Comparison of ENCODE assay signal across 10 mouse cellular contexts in the genomic region with DNA sequence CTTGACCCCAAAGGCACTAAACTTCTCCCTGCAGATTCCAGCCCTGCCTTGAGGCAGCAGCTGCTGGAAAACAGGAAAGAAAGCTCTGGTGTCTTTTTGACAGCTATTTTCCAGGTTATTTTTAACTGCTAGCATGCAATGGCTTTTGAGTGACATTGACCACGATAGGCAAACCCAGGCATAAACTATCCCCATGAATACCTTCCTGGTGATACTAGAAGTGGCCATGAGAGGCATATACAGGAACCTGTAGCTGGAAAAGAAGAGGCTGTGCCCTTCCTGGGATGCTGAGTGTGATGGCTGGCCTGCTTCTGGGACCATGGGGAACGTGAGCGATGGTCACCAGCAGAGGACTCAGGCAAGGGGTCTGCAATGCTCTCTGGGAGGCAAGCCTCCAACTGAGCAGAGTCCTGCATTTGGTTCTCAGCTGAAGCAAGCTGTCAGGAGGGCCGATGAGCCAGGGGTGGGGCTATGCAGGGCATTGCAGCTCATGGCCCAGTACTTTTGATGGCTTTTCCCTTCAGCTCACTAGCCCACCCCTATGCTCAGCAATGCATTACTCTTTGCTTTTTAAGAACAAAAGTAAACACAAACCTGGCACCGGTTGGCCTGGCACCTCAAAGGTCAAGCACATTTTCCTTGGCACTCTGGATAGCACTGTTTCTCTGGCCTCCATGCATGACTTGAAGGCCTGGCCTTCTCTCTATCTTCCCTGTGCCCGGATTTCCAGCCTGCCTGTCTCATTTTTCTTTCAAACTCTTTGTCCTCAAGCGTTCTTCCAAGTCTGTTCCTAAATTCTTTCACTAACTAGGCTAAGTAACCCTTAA. TPM values are rescaled to one million over a fixed set of nuclear protein-coding genes. Genes with fewer than 3 reads are reported as not detected.
DNase-seq lines count a peak whose midpoint lies in the region; ATAC-seq and TF ChIP-seq lines count a peak whose summit lies in the region.
"Had no signal": no experiment of that assay in that cellular context is flagged by ENCODE, and none has a peak within 500 bp of the region (broad histone marks: within the 10 kb centered on the region; RNA-seq: fewer than 3 reads in every experiment).

No protein-coding gene starts in this region.

- H3K4me1 ChIP-seq in intestine, embryonic 14.5 days (replicated peaks; ENCODE audit: control insufficient read depth, insufficient read depth, low read length): peaks cover 4% of the 10 kb centered on the region; the same call in 1 of the 2 replicates
- H3K4me1 ChIP-seq in intestine, postnatal 0 days (replicated peaks; ENCODE audit: control insufficient read depth, insufficient read depth, low read length): no peaks in the 10 kb centered on the region
- no peaks in the 10 kb centered on the region for H3K4me1 ChIP-seq in brown adipose tissue, adult 24 weeks (ENCODE audit: control insufficient read depth, insufficient read depth, insufficient read length, low read length)
- peaks cover 9% of the 10 kb centered on the region for H3K4me1 ChIP-seq in heart, embryonic 16.5 days (ENCODE audit: control insufficient read depth, insufficient read depth, low read length)
- peaks cover 10% of the 10 kb centered on the region for H3K4me1 ChIP-seq in limb, embryonic 10.5 days
- H3K4me1 ChIP-seq: embryonic facial prominence, embryonic 12.5 days had no signal

- 62% methylated on average over 7 of the region's 7 CpGs for WGBS in intestine, embryonic 14.5 days
- 73% methylated on average over 7 of the region's 7 CpGs for WGBS in intestine, postnatal 0 days
- 57% methylated on average over 7 of the region's 7 CpGs for WGBS in heart, embryonic 16.5 days
- WGBS in limb, embryonic 10.5 days: 74% methylated on average over 7 of the region's 7 CpGs

- DNase-seq in intestine, embryonic 14.5 days (ENCODE audit: low spot score): peak; percentile 43
- no peak for DNase-seq in limb, embryonic 10.5 days (ENCODE audit: low spot score)
- DNase-seq in gastrocnemius, postnatal 36 days: no peak
- no peak for DNase-seq in left cerebral cortex, postnatal 10 days (ENCODE audit: extremely low spot score in 1 of 2, low spot score in 2 of 2)
- DNase-seq in cerebellum, adult 11-12 months: no peak

- H3K9ac ChIP-seq in intestine, embryonic 14.5 days (ENCODE audit: low read length): no peak overlapping the region
- H3K9ac ChIP-seq in intestine, postnatal 0 days (ENCODE audit: low read depth, low read length): no peak overlapping the region
- no peak overlapping the region for H3K9ac ChIP-seq in heart, embryonic 16.5 days (ENCODE audit: low read length)
- H3K9ac ChIP-seq: embryonic facial prominence, embryonic 12.5 days had no signal

- intact Hi-C loops in gastrocnemius, postnatal 36 days (cut with DNase I): no loop called here
- intact Hi-C loops in left cerebral cortex, postnatal 10 days (cut with DNase I): no loop called here

- H3K9me3 ChIP-seq in intestine, embryonic 14.5 days (ENCODE audit: control insufficient read depth, low read length): no peaks in the 10 kb centered on the region
- no peaks in the 10 kb centered on the region for H3K9me3 ChIP-seq in intestine, postnatal 0 days (ENCODE audit: control insufficient read depth)
- no peaks in the 10 kb centered on the region for H3K9me3 ChIP-seq in heart, embryonic 16.5 days (replicated peaks; ENCODE audit: control insufficient read depth, low read length)
- no peaks in the 10 kb centered on the region for H3K9me3 ChIP-seq in limb, embryonic 10.5 days (replicated peaks)
- H3K9me3 ChIP-seq: embryonic facial prominence, embryonic 12.5 days had no signal

- TF ChIP-seq CTCF in intestine, postnatal 0 days (IDR thresholded peaks at IDR 0.05; ENCODE audit: low read depth): no peak

- no peak overlapping the region for H3K4me3 ChIP-seq in intestine, embryonic 14.5 days (ENCODE audit: low read depth, low read length)
- no peak overlapping the region for H3K4me3 ChIP-seq in intestine, postnatal 0 days (ENCODE audit: low read depth, low read length)
- H3K4me3 ChIP-seq in brown adipose tissue, adult 24 weeks (ENCODE audit: insufficient read depth, low read depth, low read length): no peak overlapping the region
- no peak overlapping the region for H3K4me3 ChIP-seq in heart, embryonic 16.5 days (ENCODE audit: low read length)
- H3K4me3 ChIP-seq in limb, embryonic 10.5 days: no peak overlapping the region
- H3K4me3 ChIP-seq: embryonic facial prominence, embryonic 12.5 days; layer of hippocampus, adult 2 months had no signal

- no peak overlapping the region for H3K27ac ChIP-seq in intestine, embryonic 14.5 days (ENCODE audit: low read depth)
- H3K27ac ChIP-seq in intestine, postnatal 0 days (ENCODE audit: low read depth, low read length): no peak overlapping the region
- H3K27ac ChIP-seq in brown adipose tissue, adult 24 weeks (replicated peaks; ENCODE audit: low read depth, low read length): peak overlapping the region; percentile 42; the same call in 1 of the 2 replicates
- H3K27ac ChIP-seq in heart, embryonic 16.5 days (ENCODE audit: low read length): peak overlapping the region; percentile 78
- peak overlapping the region; percentile 65 for H3K27ac ChIP-seq in limb, embryonic 10.5 days
- H3K27ac ChIP-seq: embryonic facial prominence, embryonic 12.5 days; layer of hippocampus, adult 2 months had no signal

- peaks cover 17% of the 10 kb centered on the region for H3K36me3 ChIP-seq in intestine, embryonic 14.5 days (ENCODE audit: control insufficient read depth, insufficient read depth, low read length)
- peaks cover 15% of the 10 kb centered on the region; the same call in 1 of the 2 replicates for H3K36me3 ChIP-seq in intestine, postnatal 0 days (ENCODE audit: control insufficient read depth, insufficient read depth)
- H3K36me3 ChIP-seq in heart, embryonic 16.5 days (ENCODE audit: control insufficient read depth, insufficient read depth): peaks cover 16% of the 10 kb centered on the region
- peaks cover 4% of the 10 kb centered on the region; the same call in 1 of the 2 replicates for H3K36me3 ChIP-seq in limb, embryonic 10.5 days

- H3K27me3 ChIP-seq in intestine, embryonic 14.5 days (replicated peaks; ENCODE audit: control insufficient read depth, insufficient read depth, low read length): no peaks in the 10 kb centered on the region
- no peaks in the 10 kb centered on the region for H3K27me3 ChIP-seq in intestine, postnatal 0 days (replicated peaks; ENCODE audit: control insufficient read depth, insufficient read depth, low read length)
- H3K27me3 ChIP-seq in heart, embryonic 16.5 days (ENCODE audit: control insufficient read depth, insufficient read depth, low read length): no peaks in the 10 kb centered on the region
- H3K27me3 ChIP-seq in limb, embryonic 10.5 days (ENCODE audit: low read depth, poor library complexity, severe bottlenecking): no peaks in the 10 kb centered on the region
- H3K27me3 ChIP-seq: embryonic facial prominence, embryonic 12.5 days had no signal

- H3K4me2 ChIP-seq in intestine, embryonic 14.5 days (ENCODE audit: low read length): no peak overlapping the region
- no peak overlapping the region for H3K4me2 ChIP-seq in intestine, postnatal 0 days (replicated peaks; ENCODE audit: low read depth)
- no peak overlapping the region for H3K4me2 ChIP-seq in heart, embryonic 16.5 days (ENCODE audit: low read depth, low read length)
- H3K4me2 ChIP-seq: embryonic facial prominence, embryonic 12.5 days had no signal

- no peak for ATAC-seq in intestine, embryonic 14.5 days (replicated peaks; ENCODE audit: low FRiP score, low TSS enrichment, low read depth)
- no peak for ATAC-seq in intestine, postnatal 0 days
- no peak for ATAC-seq in heart, embryonic 16.5 days (replicated peaks; ENCODE audit: extremely low read depth, insufficient read depth, low FRiP score)

RNA-seq across cellular contexts. Expression of gene Mab21l3, which starts 27.9 kb away (rescaled TPM):
- 3.2 TPM in 2 replicates for polyA plus RNA-seq in intestine, embryonic 14.5 days (2014; fragmentation: Nextera tagmentation; extraction: Ambion mirVana)
- polyA plus RNA-seq in intestine, postnatal 0 days (2015; fragmentation: Nextera tagmentation; extraction: Ambion mirVana): 0.16 and 0.17 TPM in 2 replicates
- not detected in 2 replicates for polyA plus RNA-seq in brown adipose tissue, adult 24 weeks (2012; ENCODE audit: insufficient read depth, insufficient read length, missing spikeins)
- 0.29 and 0.38 TPM in 2 replicates for polyA plus RNA-seq in heart, embryonic 16.5 days (2015; fragmentation: Nextera tagmentation; extraction: Ambion mirVana)
- polyA plus RNA-seq in limb, embryonic 10.5 days (2016; fragmentation: Nextera tagmentation; extraction: Ambion mirVana): 0.31 and 1.0 TPM in 2 replicates
- not detected for total RNA-seq in gastrocnemius, postnatal 36 days (2021)
- not detected for total RNA-seq in left cerebral cortex, postnatal 10 days (2021)

RNA-seq across cellular contexts. Expression of gene Slc22a15, which starts 47.6 kb away (rescaled TPM):
- 6.0 and 6.8 TPM in 2 replicates for polyA plus RNA-seq in intestine, embryonic 14.5 days (2014; fragmentation: Nextera tagmentation; extraction: Ambion mirVana)
- polyA plus RNA-seq in intestine, postnatal 0 days (2015; fragmentation: Nextera tagmentation; extraction: Ambion mirVana): 5.2 and 5.3 TPM in 2 replicates
- 3.3 and 5.0 TPM in 2 replicates for polyA plus RNA-seq in brown adipose tissue, adult 24 weeks (2012; ENCODE audit: insufficient read depth, insufficient read length, missing spikeins)
- polyA plus RNA-seq in heart, embryonic 16.5 days (2015; fragmentation: Nextera tagmentation; extraction: Ambion mirVana): 3.5 and 4.1 TPM in 2 replicates
- polyA plus RNA-seq in limb, embryonic 10.5 days (2016; fragmentation: Nextera tagmentation; extraction: Ambion mirVana): 2.8 and 3.5 TPM in 2 replicates
- total RNA-seq in gastrocnemius, postnatal 36 days (2021): under 1 TPM; 0.59 to 0.76 TPM
- 10 to 100 TPM; 12.1 to 12.6 TPM for total RNA-seq in left cerebral cortex, postnatal 10 days (2021)

Comparison
In these comparisons a context has a peak if more than half of its experiments do, and no peak if none do; other contexts are left out.
1. H3K27ac ChIP-seq: peak in brown adipose tissue, adult 24 weeks (single experiment), heart, embryonic 16.5 days (single experiment) and limb, embryonic 10.5 days (single experiment); none in intestine, embryonic 14.5 days (single experiment) and intestine, postnatal 0 days (single experiment).